Mouse (Mus musculus) forebrain, embryonic 16.5 days (tissue): ENCODE measurements at regions not wholly inside any gene's neighbourhood (a gene's known extent, or its start where the extent isn't known, plus 50 kb on each side); places are given as distances from the start of the nearest gene placed in this dataset.

Experiments used
- ATAC-seq: fragments of 200-750 bp; cut with Nextera tagmentation; 2 replicates; pipeline ENCODE4 v1.8.0; 2017; ENCODE audit warnings: mild to moderate bottlenecking, moderate library complexity
- H3K27ac ChIP-seq: fragments of 300-500 bp; sonication (generic); 2 replicates; pipeline ENCODE4 v1.5.1; 2014; ENCODE audit warnings: low read length, control low read depth
- H3K27me3 ChIP-seq: fragments of 300-500 bp; sonication (generic); replicated peaks from 2 replicates; pipeline ENCODE4 v1.6.1; 2014; ENCODE audit warnings: low read length; ENCODE audit not compliant: control insufficient read depth, insufficient read depth
- H3K36me3 ChIP-seq: fragments of 300-500 bp; sonication (generic); 2 replicates; pipeline ENCODE4 v1.6.1; 2014; ENCODE audit not compliant: control insufficient read depth, insufficient read depth
- H3K4me1 ChIP-seq: fragments of 300-500 bp; sonication (generic); replicated peaks from 2 replicates; pipeline ENCODE4 v1.6.1; 2014; ENCODE audit warnings: low read length; ENCODE audit not compliant: control insufficient read depth, insufficient read depth
- H3K4me2 ChIP-seq: fragments of 300-500 bp; sonication (generic); 2 replicates; pipeline ENCODE4 v1.6.1; 2014; ENCODE audit warnings: mild to moderate bottlenecking, low read length, control low read depth
- H3K4me3 ChIP-seq: fragments of 300-500 bp; sonication (generic); replicated peaks from 2 replicates; pipeline ENCODE4 v1.5.1; 2014; ENCODE audit warnings: mild to moderate bottlenecking, low read length, control low read depth
- H3K9ac ChIP-seq: fragments of 300-500 bp; sonication (generic); replicated peaks from 2 replicates; pipeline ENCODE4 v1.6.1; 2014; ENCODE audit warnings: low read depth, low read length, control low read depth
- H3K9me3 ChIP-seq: fragments of 300-500 bp; sonication (generic); 2 replicates; pipeline ENCODE4 v1.6.1; 2016; ENCODE audit warnings: low read length; ENCODE audit not compliant: control insufficient read depth
- WGBS: fragments of 180-500 bp; shearing (Covaris S2); extraction: QIAGEN DNeasy Blood & Tissue Kit; methylation state at CpG from one replicate; pipeline ENCODE4 v1.1.7; 2014; 5-methylcytosine and 5-hydroxymethylcytosine counted together

GRCm38 (mm10) chr1:185868721-185869120 lies 248.4 kb downstream of the Lyplal1 start:
- no peak overlapping the region for H3K4me3 ChIP-seq
- no peak overlapping the region for H3K4me2 ChIP-seq
- H3K4me1 ChIP-seq = no peaks in the 10 kb centered on the region
- no peaks in the 10 kb centered on the region for H3K36me3 ChIP-seq
- no peak for ATAC-seq
- no peaks in the 10 kb centered on the region for H3K9me3 ChIP-seq
- no peaks in the 10 kb centered on the region for H3K27me3 ChIP-seq
- H3K27ac ChIP-seq = no peak overlapping the region
- 96% methylated on average over 4 of the region's 4 CpGs for WGBS
- H3K9ac ChIP-seq = no peak overlapping the region

DNA sequence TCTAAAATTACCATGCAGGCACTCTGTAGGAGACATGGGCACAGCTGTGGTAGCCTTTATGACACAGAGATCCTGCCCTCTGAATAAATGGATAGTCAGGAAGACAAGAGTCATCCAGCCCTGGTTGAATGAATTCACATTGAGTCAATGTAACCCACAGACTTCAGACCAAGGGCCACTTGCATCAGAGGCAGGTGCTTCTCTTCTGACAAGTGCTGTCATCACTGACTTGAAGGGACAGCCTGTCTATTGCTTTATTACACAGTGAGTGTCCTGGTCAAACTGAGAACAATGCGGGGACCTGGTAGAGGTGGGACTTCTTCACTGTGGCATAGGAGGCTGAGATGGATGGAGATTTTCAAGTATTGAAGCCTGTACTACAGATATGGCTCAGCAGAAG lies 230.1 kb downstream of the Lyplal1 start:
- ATAC-seq = no peak
- H3K9ac ChIP-seq = no peak overlapping the region
- no peaks in the 10 kb centered on the region for H3K9me3 ChIP-seq
- H3K4me3 ChIP-seq = no peak overlapping the region
- 95% methylated on average over 1 of the region's 1 CpGs for WGBS
- no peaks in the 10 kb centered on the region for H3K36me3 ChIP-seq
- H3K27me3 ChIP-seq = no peaks in the 10 kb centered on the region
- no peaks in the 10 kb centered on the region for H3K4me1 ChIP-seq
- H3K4me2 ChIP-seq = no peak overlapping the region
- H3K27ac ChIP-seq = no peak overlapping the region

DNA sequence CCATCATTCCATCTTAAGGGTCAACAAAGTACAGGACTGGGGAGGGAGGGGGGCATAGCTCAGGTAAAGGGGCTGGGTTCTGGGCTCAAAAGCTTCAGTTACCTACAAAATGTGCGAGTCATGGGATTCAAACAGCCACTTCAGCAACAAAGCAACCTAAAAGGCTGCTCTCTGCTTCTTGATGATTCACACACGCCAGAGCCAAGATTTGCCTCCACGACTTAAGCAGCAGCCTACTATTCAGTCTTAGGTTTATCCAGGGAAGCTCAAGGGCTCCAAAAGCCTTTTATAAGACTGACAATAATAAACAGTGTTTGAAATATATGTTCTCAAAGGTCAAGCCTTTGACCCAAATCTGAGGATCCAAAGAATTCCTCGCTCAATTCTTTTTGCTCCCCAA lies 225.3 kb downstream of the Lyplal1 start:
- Histone ChIP-seq H3K36me3 (no peaks in the 10 kb centered on the region), H3K4me3 (no peak overlapping the region), H3K4me1 (no peaks in the 10 kb centered on the region), H3K27me3 (no peaks in the 10 kb centered on the region), H3K27ac (no peak overlapping the region), H3K9ac (no peak overlapping the region), H3K4me2 (no peak overlapping the region), H3K9me3 (no peaks in the 10 kb centered on the region)
- ATAC-seq = no peak
- WGBS = 77% methylated on average over 4 of the region's 4 CpGs

DNA sequence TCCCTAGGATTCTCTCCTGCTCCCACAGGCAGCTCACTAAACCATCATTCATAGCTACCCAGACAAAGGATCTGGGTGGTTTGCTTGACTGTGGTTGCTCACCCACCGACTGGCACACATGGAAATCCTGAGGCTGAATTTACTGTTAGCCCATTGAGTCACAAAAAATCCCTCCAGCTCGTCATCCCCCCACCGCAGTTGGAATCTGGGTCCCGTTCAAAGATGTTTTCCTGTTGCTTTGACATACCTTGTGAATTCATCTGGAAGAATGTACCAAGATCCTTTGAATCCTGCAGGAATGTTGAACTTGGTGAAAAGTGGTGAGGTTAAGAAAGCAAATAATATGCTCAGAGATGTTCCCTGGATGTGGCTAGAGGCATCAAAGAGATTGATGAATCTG lies 223.7 kb downstream of the Lyplal1 start:
- Histone ChIP-seq H3K27ac (no peak overlapping the region), H3K4me2 (no peak overlapping the region), H3K9me3 (no peaks in the 10 kb centered on the region), H3K4me3 (no peak overlapping the region), H3K36me3 (no peaks in the 10 kb centered on the region), H3K4me1 (no peaks in the 10 kb centered on the region), H3K9ac (no peak overlapping the region), H3K27me3 (no peaks in the 10 kb centered on the region)
- ATAC-seq = no peak
- 58% methylated on average over 4 of the region's 4 CpGs for WGBS

DNA sequence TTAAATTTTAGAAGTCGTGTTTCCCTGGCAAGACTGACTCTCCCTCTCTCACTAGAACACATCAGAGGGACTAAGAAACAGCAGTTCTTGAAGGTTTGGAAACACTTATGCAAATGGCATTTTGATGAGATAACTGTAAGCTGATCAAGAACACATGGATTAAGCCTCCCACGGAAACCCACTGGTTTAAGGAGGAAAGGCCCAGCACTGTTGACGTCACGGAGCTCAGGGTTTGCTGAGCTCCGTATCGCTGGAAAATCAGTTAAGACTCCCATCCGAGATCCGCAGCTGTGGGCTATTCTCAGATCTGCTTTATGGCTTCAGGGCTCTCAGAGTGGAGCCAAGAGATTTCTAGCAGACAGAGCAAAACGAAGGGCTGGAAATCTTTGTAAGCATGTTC lies 218.6 kb downstream of the Lyplal1 start:
- ATAC-seq = no peak

DNA sequence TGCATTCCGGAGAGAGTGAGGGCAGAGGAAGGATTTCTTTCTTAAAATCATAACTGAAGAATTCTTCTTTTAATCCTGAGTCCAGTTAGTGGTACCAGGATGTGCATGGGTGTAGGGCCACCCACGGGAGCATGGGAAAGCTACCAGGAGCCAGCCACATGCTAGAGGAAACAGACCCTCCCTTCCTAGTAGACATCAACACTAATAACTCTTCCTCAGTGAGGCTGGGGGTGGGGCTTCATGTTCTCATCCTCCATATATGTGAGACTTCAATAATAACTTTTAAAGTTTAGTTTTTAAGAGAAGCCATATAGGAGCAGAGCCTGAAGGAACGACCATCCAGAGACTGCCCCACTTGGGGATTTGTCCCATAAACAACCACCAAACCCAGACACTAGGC lies 216.8 kb downstream of the Lyplal1 start:
- H3K9ac ChIP-seq = no peak overlapping the region
- H3K36me3 ChIP-seq = no peaks in the 10 kb centered on the region
- H3K27me3 ChIP-seq = no peaks in the 10 kb centered on the region
- H3K4me1 ChIP-seq = no peaks in the 10 kb centered on the region
- H3K9me3 ChIP-seq = no peaks in the 10 kb centered on the region; the same call in 1 of the 2 replicates
- no peak overlapping the region for H3K4me3 ChIP-seq
- 94% methylated on average over 3 of the region's 3 CpGs for WGBS
- no peak overlapping the region for H3K4me2 ChIP-seq
- no peak overlapping the region for H3K27ac ChIP-seq
- no peak for ATAC-seq

More for the DNA sequence above, 218.6 kb downstream of the Lyplal1 start:
- H3K9ac ChIP-seq = no peak overlapping the region
- no peak overlapping the region for H3K4me3 ChIP-seq
- H3K36me3 ChIP-seq = no peaks in the 10 kb centered on the region
- H3K27me3 ChIP-seq = no peaks in the 10 kb centered on the region
- H3K27ac ChIP-seq = no peak overlapping the region
- no peaks in the 10 kb centered on the region for H3K4me1 ChIP-seq
- no peak overlapping the region for H3K4me2 ChIP-seq
- WGBS = 75% methylated on average over 9 of the region's 9 CpGs
- H3K9me3 ChIP-seq = no peaks in the 10 kb centered on the region; the same call in 1 of the 2 replicates

- WGBS = 90% methylated on average over 3 of the region's 3 CpGs
- Histone ChIP-seq H3K27me3 (no peaks in the 10 kb centered on the region), H3K27ac (no peak overlapping the region), H3K4me3 (no peak overlapping the region), H3K4me1 (no peaks in the 10 kb centered on the region), H3K4me2 (no peak overlapping the region), H3K9me3 (no peaks in the 10 kb centered on the region; the same call in 1 of the 2 replicates), H3K9ac (no peak overlapping the region), H3K36me3 (no peaks in the 10 kb centered on the region)
- no peak for ATAC-seq
Observed at GRCm38 (mm10) chr1:185902395-185902794, 214.7 kb downstream of the Lyplal1 start.

DNA sequence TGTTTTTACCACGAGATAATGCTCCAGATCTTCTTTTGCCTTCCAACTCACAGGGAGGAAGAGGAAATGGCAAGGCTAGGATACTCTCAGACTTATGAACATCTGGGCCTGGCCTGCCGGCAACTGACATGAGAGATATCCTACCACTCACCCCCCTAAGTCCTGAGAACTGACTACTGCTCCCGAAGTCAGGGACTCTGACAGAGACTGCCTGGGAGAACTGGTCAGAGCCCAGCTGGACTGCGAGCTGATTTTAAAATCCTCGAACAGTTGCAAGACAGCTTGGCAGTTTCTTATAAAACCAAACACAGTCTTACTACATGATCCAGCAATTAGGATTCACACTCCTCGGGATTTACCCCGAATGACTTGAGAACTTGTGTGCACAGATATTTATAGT lies 211.4 kb downstream of the Lyplal1 start:
- Histone ChIP-seq H3K9ac (no peak overlapping the region), H3K36me3 (no peaks in the 10 kb centered on the region), H3K27ac (no peak overlapping the region), H3K4me2 (no peak overlapping the region), H3K9me3 (no peaks in the 10 kb centered on the region; the same call in 1 of the 2 replicates), H3K27me3 (no peaks in the 10 kb centered on the region), H3K4me1 (no peaks in the 10 kb centered on the region), H3K4me3 (no peak overlapping the region)
- no peak for ATAC-seq
- WGBS = 79% methylated on average over 7 of the region's 7 CpGs

- no peaks in the 10 kb centered on the region for H3K4me1 ChIP-seq
- no peaks in the 10 kb centered on the region for H3K9me3 ChIP-seq
- H3K27ac ChIP-seq = no peak overlapping the region
- ATAC-seq = no peak
- H3K27me3 ChIP-seq = no peaks in the 10 kb centered on the region
- H3K9ac ChIP-seq = no peak overlapping the region
- H3K4me2 ChIP-seq = no peak overlapping the region
- no peak overlapping the region for H3K4me3 ChIP-seq
- no peaks in the 10 kb centered on the region for H3K36me3 ChIP-seq
- WGBS = 67% methylated on average over 2 of the region's 2 CpGs
Observed at GRCm38 (mm10) chr1:185915579-185915978, 201.5 kb downstream of the Lyplal1 start.

DNA sequence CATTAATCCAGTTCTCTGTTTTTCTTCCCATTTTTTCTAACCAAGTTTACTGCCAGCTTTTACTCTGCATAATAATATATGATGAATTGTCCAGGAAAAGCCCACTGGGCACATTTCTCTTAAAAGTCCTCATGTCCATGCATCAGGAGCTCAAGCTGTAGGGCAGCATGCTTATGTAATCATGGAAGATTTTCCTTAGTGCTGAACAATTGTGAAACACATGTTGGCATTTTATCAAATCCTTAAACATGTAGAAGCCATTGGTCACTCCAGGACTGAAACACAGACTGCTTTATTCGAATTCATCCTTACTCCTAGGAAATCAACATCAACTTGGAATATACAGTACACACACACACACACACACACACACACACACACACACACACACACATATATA lies 198.4 kb downstream of the Lyplal1 start:
- Histone ChIP-seq H3K27ac (no peak overlapping the region), H3K4me3 (no peak overlapping the region), H3K9ac (no peak overlapping the region), H3K4me2 (no peak overlapping the region), H3K36me3 (no peaks in the 10 kb centered on the region), H3K4me1 (no peaks in the 10 kb centered on the region), H3K9me3 (no peaks in the 10 kb centered on the region), H3K27me3 (no peaks in the 10 kb centered on the region)
- ATAC-seq = no peak
- WGBS = 95% methylated on average over 1 of the region's 1 CpGs
